Mouse (Mus musculus) cerebellum, postnatal 10 days (tissue): ENCODE measurements around the gene Asic2.
A peak's percentile ranks its signal among the peaks of the same experiment; 100 is the strongest.
"Not testable (repeated sequence)": the region's sequence is repeated elsewhere in the genome, so short reads cannot be mapped to it uniquely, and the experiment has no call there.

ENCODE experiments used
- DNase-seq, 2 experiments: peaks; one replicate each; pipeline ENCODE4 v3.0.0; 2021; ENCODE audit warnings: mixed read lengths in 2 of 2

Gene Asic2

DNA sequence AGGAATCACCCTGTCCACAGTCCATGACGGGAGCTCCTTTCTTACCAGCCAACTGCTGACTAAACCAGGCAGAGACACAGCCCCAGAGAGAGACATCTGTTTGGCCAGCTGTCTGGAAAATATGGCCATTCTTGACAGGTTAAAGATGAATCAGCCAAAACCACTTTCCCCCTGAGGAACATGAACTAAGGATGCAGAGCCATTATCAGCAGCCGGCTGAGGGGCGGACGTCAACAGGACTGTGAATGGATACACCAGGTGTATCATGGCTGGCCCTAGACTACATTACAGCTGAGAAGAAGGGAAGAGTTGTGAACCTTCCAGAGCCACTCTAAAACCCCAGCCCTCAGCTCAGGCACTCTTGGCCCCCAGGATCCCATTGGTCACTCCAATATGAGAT is 550.2 kb downstream of the Asic2 start:
- no peak for DNase-seq

DNA sequence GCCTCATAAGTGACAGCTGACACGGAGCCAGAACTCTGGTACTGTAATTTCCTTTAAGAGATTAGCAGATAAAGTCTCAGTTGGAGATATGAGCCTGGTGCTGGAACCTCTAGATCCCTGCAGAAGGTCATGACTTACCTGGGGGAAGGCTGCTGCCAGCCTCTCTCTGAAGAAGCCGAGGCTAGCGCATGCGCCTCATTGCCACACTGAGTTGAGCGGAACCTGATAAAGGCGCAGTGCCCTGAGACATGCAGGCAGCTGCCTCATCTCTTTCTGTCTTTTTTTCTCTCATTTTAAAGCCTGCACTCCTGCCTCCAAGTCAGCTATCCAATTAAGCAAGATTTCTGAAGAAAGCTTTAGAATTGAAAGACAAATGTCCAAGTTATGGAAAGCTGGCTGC is 551.9 kb downstream of the Asic2 start:
- DNase-seq: peak in 1 of 2 experiments; percentile 6

DNA sequence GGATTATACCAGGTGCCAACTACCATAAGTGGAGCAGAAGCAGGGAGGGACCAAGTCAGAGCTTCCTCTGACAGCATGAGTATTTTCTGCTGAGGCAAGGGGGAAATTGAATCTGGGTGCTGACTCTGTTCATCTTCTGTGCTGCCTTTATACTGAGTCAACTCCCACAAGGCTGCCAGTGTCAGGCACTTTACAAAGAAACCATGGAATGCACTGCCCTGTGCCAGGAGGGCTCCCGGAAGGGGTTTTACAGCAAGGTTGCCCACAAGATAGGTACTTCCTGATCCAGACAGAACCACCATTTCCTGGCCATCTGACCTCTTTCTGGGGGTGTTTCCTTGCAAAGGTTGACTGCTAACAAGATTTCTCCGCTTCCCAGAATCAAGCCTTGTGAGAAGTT is 553.7 kb downstream of the Asic2 start:
- no peak for DNase-seq

DNA sequence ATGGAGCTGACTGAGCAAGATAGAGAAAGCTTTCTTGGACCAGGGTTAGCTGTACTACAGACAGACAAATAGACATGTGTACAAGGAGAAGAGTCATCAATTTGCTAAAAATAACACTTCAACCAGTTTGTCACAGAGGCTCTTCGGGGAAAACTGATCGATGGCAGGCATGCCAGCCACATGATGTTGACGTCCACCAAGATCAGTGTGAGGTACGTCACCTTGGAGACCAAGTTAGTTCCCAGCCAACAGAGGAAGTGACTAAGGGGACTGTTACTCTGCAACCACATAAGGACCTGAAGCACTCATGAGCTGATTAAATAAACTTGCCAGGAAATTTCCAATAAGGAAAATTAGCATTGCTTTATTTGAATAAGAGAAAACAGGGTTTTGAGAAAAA is 557.0 kb downstream of the Asic2 start:
- DNase-seq: no peak

DNA sequence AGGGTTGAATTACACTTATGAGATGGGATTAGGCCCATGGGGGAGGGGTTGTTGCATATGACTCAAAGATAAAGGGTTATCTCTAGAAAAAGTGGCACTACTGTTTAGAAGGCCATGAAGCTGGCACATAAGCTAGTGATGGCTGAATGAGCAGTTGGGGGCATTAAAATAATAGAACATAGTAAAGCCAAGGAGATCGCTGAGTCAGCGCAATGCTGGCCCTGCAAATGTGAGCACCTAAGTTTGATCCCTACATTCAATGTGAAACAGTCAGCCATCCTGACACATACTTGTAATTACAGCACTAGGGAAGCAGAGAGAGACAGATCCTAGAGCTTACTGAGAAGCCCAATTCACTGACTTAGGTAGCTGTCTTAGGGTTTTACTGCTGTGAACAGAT is 562.3 kb downstream of the Asic2 start:
- DNase-seq: no peak

DNA sequence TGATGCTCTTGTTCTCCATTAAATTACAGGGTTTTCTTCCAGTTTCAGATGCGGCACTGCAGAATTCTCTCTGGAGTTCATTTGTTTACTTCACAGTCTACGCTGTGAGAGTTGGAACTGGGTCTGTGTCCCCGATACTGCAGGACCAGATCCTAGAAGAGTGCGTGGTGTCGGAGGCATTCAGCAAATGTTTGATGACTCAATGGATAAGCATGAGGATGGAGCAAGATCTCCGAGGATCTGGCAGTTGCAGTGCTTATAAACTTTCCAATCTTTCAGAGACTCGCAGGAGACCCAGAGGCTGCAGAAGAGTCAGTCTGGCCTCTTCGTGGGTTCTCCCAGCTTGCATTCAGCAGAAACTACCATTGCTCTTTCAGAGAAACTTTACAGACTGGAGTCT is 566.0 kb downstream of the Asic2 start:
- DNase-seq: no peak

DNA sequence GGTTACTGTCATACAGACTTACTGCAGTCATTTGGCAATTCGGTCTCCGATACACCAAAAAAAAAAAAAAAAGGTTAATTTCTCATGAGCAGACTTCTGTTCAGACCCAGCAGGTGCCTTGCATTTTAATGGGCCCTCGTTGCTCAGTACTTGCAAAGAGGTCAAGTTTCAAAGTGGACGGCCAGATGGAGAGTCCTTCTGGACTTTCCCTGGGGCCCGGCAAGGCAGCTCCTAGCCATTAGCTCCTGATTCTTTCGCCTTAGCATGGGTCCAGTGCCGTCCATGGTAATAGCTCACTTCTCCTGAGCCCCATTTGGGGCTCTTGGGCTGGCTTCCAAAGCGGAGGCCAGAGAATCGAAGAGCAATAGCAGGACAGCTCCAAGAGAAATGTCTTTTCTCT is 575.4 kb downstream of the Asic2 start:
- DNase-seq: peak; percentile 24 to 52

DNA sequence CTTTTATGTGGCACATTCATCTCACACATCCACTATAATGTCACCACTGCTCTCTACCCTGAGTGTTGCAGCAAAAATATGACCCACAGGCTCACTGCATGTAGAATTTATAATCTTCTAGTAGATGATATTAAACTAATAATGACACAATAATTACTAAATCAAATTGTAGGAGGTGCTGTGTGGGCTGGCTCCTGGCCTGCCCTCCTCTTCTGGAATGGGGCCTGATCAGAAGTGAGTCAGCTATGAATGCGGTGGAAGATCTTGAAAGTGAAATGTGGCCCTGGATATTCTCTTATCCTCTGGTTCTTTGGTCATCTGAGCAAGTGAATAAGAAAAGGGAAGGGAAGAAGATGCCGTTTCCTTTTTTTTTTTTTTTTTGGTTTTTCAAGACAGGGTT is 582.1 kb downstream of the Asic2 start:
- DNase-seq: no peak

DNA sequence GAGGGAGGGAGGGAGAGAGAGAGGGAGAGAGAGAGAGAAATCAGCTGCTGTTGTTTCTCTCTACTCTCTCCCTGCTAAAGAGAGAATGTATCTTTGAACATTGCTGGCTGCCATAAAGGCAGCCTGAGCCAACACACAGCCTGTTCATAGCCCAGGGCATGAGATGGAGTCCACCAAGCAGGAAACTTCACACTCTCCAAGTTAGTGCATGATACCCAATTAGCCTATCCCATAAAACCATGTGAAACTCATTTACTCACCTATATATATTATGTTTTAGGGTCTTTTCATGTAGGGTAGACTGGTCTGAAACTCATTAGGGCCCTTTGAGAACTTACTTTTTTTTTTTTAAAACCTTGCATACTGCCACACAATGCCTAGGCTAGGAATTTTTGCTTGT is 582.7 kb downstream of the Asic2 start:
- DNase-seq: no peak

DNA sequence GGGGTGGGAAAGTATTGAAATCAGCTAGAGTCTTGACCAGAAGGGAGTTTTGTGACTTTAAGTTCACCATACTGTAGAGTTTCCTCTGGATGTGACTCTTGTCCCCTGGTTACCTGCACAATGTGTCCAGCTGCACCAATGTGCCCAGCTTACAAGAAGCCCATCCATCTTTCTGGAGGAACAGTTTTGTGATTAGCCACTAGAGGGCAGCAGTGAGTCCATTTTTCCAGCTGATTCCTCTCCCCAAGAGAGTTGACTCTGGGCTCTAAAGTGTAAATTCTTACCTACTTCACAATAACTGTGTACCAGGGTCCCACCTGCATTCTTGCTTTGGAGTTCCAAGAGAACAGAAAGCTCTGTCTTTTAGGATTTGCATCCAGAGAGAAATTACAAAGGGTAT is 593.4 kb downstream of the Asic2 start:
- peak; percentile 77 to 85 for DNase-seq

DNA sequence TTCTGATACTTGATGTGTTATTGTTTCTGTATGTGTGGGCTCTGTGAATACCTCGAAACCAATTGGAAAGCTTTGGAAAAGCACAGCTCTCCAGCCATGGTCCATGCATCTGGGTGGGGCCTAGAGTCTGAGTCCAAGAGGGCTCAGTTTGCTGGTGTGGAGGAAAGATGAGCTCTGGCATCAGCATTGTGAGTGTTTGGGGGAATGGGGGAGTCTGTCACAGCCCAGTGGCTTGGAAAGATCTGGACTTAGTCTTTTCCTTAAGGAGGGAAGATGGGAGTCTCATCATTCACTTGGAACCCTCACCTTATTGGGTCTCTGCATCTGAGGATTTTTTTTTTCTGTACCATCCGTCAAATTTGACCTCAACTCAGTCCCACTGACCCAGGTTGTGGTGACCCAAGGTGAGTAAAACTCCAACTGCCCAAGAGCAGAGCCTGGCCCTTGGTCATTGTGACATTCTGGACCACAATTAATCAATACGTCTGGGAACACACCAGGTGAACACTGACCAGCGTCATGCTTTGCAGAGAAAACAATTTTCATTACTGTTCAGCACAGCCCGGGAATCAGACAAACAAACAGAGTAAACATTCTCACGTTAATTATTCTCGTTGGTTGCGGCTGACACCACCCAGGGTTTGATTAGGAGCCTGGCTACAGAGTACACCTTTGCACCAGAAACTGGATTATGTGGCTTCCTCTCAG is 594.1 kb downstream of the Asic2 start:
- DNase-seq: no peak

DNA sequence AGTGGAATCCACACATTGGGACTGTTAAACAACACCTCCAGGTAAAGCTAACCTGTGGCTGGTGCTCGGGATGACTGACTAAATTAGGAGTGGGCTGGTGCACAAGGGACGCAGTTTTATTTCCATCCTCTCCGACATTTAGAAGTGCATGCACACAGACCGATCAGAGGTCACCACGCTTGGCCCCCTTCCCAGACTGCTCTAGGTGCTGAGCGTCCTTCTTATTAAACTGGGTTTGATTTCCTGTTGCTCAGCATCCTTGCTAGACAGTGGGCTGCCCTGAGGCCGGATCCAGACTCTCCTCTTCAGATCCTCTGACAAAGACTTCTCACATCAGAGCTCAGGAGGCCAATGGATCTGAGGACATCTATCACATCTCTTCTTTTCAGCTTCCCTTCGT is 596.7 kb downstream of the Asic2 start:
- peak; percentile 26 to 31 for DNase-seq

DNA sequence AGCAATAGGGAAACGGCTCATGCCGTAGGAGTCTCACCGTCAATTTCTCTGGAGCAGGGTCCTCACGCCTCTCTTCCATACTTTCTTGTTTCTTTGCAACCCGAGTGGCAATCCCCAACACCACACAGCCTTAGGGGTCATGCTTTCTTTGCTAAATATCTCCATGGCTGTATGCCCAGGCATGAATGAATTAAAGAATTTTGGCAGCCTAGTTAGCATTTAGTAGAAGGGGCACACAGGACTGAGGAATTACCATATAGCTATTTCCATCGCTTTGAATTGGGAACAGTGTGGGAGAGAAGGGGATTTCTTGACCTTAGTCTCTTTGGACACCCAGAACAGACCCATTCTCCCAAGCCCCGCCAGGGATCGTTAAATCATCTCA is 597.8 kb downstream of the Asic2 start:
- DNase-seq: no peak

DNA sequence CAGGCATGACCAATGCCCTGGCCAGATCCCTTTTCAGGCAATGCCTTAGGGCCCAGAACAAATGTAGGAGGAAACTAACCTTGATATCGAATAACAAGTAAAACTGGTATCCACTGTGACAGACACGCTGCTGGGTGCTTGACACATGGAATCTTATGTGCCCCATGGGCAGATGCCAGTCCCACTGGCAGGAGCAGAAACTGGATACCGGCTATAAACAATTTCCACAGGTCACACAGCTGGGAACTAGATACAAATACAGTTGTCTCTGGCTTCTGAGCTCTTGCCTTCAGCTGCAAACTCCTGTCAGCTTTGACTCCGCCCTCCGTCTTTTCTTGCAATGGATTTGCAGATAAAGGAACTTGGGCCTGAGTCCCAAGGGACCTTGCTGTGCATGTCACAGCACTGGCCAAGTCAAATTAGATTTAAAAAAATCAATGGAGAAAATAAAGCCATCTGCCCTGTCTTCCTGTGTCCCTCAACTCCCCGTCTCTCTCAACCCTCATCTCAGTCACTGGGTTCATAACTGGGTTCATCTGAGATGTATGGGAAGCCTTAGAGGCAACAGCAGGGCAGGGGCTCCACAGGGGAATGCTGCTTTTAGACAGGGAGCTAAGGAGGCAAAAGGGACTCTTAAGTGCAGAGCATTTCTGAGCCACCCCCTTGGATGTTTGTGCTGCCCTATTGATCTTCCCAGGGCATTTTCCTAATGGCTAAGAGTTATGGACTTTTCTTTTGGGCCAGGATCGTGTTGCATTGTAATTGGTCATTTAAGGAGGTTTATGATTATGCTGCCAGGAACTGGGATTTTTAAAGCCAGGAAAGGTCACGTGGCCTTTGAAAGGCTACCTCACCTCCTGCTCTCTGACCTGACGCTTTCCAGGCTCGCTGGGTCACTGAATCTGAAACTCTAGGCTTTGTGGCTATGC is 598.5 kb downstream of the Asic2 start:
- peak in 1 of 2 experiments; percentile 18 for DNase-seq

DNA sequence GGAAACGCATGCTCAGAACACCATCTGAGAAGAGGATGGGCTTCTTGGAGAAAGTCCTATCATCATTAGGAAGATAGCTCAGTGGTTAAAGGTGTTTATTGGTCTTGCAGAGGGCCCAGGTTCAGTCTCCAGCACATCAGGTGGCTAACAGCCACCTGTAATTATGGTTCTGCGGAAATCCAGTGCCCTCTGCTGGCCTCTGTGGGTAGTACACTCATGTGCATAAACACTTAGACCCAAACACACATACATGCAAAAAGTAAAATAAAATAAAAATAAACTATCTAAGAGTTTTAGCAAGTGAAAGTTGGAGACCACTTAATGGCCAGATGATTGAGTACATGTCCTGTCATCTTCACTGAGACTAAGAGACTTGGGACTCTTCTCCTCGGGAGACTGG is 603.8 kb downstream of the Asic2 start:
- DNase-seq: no peak

DNA sequence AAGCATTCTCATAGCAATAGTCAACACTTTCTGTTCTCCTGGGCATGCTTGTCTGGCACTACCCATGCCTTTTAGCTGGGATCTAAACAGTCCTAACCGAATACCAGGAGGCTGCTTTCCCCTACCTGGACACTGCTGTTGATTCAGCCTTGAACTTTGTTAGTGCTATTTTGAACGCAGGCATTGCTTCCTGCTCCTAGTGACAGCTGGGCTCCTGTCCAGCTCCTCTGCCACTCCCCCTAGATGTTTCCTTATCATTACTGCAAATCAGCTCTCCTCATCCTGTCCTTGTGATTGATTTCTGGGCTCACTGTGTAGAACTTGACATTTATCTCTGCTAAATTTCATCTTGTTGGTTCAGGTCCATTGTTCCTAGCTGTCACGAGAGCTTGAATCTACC is 605.8 kb downstream of the Asic2 start:
- DNase-seq: no peak

DNA sequence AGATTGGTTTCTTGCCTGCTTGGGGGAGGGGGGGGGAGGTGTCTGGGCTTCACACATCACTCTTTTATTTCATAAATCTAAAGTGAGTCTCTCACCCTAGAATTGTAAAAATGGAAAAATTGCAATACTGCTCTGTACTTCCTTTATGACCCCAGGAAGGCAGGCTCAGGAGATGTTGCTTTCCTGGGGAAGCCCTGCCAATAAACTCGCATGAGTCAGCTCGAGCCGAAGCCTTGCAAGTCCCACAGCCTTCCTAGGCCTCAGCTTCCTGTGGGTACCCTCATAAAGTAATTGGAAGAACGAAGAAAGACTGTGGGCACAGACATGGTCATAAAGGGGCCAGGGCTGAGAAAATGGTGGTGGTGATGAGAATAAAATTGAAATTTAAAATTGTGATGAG is 607.2 kb downstream of the Asic2 start:
- no peak for DNase-seq

DNA sequence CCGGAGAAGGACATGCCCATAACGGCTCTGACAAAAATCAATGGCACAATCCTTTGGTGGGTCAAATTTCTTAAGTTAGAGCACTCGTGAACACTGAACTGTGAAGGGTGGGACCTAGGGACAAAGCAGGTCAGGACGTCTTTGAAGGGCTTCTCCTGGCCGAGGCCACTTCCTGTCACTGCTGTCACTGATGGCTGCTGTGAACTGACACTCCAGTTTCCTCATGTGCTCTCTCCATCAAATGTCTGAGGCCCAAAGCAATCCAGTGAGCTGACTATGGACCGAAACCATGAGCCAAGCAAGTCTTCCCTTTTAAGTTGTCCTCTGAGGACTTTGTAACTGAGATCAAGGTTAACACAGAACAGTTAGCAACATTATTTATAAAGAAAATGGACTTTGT is 617.8 kb downstream of the Asic2 start:
- not testable (repeated sequence) for DNase-seq

DNA sequence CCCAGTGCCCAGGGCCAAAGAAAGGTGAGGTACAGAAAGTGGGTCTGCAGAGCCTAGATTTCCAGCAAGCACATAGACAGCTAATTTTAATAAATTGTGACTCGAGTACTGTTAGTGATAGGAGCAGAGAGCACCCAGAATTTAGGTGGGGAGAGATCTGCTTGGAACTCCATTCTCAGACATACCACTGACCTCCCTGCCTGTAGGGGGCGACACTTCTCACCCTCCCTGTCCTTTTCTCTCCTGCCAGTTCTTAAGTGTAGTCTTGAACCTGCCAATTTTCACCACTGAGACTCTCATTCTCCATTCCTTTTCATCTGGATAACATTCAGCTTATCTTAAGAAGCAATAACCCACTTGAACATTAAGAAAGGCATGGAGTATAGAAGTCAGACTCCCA is 636.3 kb downstream of the Asic2 start:
- peak in 1 of 2 experiments; percentile 8 for DNase-seq

DNA sequence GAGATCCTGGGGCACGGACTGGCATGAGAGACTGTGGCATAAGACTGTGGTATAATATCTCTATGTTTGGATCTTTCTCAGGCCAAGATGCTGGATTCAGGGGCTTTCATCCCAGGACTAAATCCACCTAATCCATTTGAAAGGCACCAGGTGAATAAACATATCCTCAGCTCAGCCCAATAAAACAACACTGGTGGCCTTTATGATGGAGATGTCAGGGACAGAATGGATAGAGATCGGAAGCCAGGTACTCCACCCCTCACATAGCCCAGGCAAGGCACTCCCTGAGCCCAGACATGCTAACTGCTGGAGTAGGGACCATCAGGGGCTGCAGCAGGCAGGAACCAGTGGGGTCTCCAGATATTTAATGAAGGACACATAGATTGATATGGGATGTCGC is 637.3 kb downstream of the Asic2 start:
- no peak for DNase-seq

DNA sequence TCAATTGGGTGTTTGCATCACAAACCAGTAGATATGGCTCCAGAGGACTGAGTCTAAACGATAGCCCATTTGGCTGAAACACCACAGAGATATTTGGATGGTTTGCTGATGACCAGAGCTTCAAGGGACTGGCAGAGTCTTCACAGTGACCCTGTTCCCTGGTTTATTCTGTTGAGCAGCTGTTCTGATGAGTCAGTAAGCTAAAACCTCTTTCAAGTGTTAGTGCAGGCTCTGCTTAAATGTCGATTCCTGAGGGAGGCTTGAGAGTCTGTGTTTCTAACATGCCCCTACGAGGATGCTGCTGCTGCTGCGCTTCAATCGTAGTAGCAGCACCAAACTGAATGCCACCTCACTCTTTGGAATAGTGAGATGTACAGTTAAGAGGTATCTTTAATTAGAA is 640.2 kb downstream of the Asic2 start:
- DNase-seq: no peak

DNA sequence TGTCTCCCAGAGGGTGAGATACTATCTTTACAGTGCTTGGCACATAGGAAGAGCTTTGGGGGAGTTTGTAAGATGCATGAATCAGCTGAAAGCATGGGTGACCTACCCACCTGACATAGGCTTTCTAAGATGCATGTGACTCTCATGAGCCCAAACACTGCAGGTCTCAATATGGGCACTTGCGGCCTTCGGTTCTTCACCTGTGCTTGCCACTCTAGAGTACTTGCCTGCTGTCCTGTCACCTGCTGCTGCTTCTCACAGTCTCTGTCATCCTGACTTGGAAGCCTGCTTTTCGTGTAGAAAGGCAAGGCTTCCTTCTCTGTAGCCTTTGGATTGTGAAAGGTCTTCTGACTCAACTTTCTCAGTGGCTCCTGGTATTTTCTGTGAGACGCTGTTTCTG is 645.1 kb downstream of the Asic2 start:
- no peak for DNase-seq

DNA sequence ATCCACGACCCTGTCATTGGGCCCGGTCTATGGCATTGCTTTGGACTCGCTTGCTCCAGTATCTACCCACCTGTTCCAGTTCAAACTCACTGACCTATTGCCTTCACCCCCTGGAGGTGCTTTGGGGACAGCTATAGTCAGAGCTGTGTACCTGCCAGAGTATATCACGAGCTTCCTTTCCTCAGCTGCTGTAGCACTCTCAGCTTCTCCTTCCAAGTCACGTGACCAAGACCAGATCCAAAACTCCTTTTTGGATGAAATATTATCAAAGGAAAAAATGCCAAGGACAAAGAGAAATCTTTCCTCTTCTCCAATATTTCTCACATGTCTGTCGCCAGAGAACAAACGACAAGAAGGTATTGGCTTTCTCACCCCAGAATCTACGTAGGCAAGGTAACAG is 645.8 kb downstream of the Asic2 start:
- no peak for DNase-seq

DNA sequence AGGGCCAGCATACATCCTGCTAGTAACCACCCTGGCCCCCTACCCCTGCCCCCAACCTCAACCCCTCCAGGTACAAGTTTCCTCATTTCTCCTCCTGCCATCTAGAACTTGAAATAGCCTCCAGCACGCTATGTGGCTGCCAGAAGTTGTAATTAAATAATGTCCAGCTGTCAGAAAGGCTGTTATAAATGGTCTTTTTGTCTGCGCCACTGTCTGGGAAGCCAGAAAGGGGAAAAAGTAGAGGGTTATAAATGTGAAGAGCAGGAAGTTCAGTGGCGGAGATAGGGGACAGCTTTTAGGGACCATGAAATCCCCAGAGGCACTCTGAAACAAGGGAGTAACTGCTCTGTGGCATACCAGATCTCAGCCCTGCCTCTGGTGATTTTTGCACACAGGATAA is 678.2 kb downstream of the Asic2 start:
- DNase-seq: no peak
